Mouse (Mus musculus) forebrain, embryonic 12.5 days (tissue): ENCODE data around the gene Dnajb12. TPM values are rescaled to one million over a fixed set of nuclear protein-coding genes. Genes with fewer than 3 reads are reported as not detected.

Source experiments
- polyA plus RNA-seq: library from polyadenylated mRNA; unstranded; fragments of >200 nt; fragmentation: Nextera tagmentation; extraction: Ambion mirVana; gene quantifications from 2 replicates; pipeline ENCODE4 v1.2.1, GENCODE M21; 2016

The Dnajb12 gene
- polyA plus RNA-seq, 1 experiment from 2014 or later, result 21.2 TPM

Other genes with a start within 250 kb of the Dnajb12 start
- 67.8 and 72.3 TPM in 2 replicates for gene Micu1, start 177.1 kb upstream of the Dnajb12 start, polyA plus RNA-seq
- gene Ddit4, start 72.3 kb downstream of the Dnajb12 start, polyA plus RNA-seq, result 58.9 and 61.6 TPM in 2 replicates
- 38.5 and 38.6 TPM in 2 replicates for gene Ascc1, start 123.2 kb downstream of the Dnajb12 start, polyA plus RNA-seq
- gene Anapc16, start 123.6 kb downstream of the Dnajb12 start, polyA plus RNA-seq, result 100 and 106 TPM in 2 replicates
- 13.2 and 14.3 TPM in 2 replicates for gene Spock2, start 226.7 kb downstream of the Dnajb12 start, polyA plus RNA-seq